Mouse (Mus musculus) layer of hippocampus, adult 2 months (tissue): ENCODE results near the gene Des. TPM values are rescaled to one million over a fixed set of nuclear protein-coding genes. Genes with fewer than 3 reads are reported as not detected.

Experiments used
- DNase-seq, 2 experiments: peaks; one replicate each; pipeline ENCODE4 v3.0.0; 2022; ENCODE audit warnings: low spot score in 2 of 2
- H3K27ac ChIP-seq: fragments of 200-600 bp; 2 replicates; pipeline ENCODE4 v1.8.1; 2022
- H3K4me3 ChIP-seq: fragments of 200-600 bp; 2 replicates; pipeline ENCODE4 v1.8.1; 2022; ENCODE audit warnings: mild to moderate bottlenecking
- CTCF ChIP-seq: fragments of 200-600 bp; conservative IDR thresholded peaks from 2 replicates; pipeline ENCODE4 v1.8.1; 2022; ENCODE audit warnings: antibody characterized with exemption, mild to moderate bottlenecking, moderate library complexity
- total RNA-seq, 2 experiments: library from RNA; stranded (reverse); gene quantifications; 2 replicates each; pipeline ENCODE4 v1.2.3; 2021

Des gene
- total RNA-seq, 2 experiments from 2014 or later: 0.88 to 1.00 TPM

DNA sequence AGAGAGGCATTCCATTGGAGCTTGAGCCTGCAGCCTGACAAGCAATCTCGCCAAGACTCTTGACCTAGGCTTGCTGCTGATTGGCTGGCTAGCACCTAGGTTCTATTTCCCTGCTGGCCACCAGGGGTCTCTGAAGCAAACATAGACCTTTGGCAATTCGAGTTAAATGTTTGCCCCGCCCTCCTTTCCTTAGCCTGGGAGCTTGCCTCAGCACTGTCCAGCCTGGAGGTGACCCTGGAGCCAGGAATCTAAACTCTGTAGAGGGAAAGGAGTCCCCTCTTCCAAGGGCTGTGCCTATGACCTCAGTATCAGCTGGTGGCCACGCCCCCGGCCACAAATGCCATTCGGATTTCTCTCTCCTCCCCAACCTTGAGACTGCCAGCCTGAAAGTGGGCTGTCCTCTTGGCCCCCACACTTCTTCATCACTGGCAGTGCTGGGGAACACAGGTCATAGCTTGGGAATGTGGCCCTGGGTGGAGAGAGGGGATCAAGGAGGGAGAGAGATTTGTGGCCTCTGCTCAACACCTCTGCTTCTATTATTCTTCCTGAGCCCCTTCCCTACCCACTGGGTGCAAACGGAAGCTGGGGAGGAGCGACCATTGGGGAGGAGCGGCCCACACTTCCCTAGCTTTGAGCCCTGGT, 38.8 kb downstream of the Des start:
- peak overlapping the region; percentile 73 for H3K27ac ChIP-seq
- no peak overlapping the region for H3K4me3 ChIP-seq
- TF ChIP-seq CTCF: peak; percentile 84
- peak in 1 of 2 experiments; percentile 56 for DNase-seq

DNA sequence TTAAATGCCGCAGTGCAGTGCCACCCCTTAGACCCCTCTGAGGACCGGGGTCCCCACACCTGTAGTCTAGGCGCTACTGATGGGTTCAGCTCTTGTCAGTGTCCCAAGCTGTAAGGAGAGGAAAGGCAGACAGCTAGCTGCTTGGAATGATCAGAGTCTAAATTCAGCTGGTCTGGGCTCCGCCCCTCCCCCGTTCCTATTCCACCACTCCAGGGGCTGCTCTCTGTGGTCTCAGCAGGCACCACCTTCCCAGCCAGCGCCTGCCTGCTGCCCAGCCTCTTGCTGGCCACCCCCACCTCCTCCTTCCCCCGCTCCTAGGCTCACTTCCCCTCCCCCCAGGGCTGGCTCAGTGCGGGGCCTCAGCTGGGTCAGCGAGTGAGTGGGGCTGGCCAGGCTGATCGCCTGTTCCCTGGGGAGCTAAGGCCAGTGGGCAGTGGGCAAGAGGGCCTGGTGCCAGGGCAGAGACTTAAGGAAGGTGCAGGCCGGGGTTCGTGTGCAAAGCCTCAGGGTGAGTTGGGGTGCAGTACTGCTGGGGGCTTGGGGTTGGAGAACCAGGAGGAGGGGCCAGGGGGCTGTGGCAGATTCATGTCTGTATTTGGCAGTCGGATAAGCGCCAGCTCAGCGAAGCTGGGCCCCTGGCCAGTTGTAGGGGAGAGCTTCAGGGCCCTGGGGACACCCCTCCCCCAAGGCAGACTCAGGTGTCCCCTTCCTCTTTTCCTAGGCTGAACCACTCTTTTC, 39.8 kb downstream of the Des start:
- no peak overlapping the region for H3K4me3 ChIP-seq
- TF ChIP-seq CTCF: no peak
- peak overlapping the region; percentile 73 for H3K27ac ChIP-seq
- DNase-seq: peak in 1 of 2 experiments; percentile 52

DNA sequence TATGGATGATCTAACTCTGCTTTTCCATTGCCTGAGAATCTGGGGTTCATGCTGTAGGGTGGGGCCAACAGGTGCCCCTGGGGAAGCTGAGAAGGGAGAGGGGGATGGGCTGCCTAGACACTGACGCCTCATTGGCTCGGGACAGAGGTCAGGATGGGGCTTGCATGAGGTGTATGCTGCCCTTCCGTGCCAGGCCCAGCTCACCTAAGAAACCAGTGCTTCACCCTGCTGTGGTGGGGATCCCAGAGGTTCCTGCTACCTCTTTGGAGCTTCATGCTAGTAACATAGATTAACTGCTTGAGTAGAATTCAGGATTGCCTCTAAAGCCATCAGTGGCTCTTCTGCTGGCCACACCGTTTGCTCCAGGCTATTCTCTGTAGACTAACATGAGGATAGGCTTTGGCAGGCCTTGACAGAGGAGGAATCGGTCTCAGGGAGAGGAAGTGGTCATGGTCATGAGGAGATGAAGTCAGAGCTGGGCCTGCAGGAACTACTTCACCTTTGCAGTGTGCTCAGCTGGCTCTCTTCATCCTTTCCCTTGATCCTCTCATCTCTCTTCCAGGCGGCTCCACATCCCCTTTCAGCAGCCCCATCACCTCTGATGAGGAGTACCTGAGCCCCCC, 40.5 kb downstream of the Des start:
- Histone ChIP-seq H3K27ac (peak overlapping the region; percentile 73; the same call in 1 of the 2 replicates), H3K4me3 (no peak overlapping the region)
- TF ChIP-seq CTCF: no peak
- DNase-seq: no peak

DNA sequence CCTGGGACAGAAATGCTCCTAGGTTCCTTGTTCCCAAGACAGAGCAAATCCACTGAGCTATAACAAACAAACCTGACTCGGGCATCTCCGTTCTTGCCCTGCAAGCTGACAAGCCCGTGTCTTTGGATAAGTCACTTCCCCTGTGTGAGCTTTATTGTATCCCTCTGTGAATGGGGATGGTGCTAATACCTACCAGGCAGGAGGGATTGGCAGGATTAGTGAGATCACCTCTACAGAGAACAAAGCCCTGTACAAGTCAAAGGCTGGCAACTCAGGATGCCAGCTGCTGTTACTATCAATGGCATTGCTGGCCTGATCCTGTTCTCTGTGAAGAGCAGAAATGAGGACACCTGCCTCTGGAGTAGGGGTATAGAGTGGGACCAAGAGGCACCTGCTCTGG, 45.4 kb downstream of the Des start:
- H3K27ac ChIP-seq: no peak overlapping the region
- no peak for TF ChIP-seq CTCF
- no peak overlapping the region for H3K4me3 ChIP-seq
- DNase-seq: no peak

DNA sequence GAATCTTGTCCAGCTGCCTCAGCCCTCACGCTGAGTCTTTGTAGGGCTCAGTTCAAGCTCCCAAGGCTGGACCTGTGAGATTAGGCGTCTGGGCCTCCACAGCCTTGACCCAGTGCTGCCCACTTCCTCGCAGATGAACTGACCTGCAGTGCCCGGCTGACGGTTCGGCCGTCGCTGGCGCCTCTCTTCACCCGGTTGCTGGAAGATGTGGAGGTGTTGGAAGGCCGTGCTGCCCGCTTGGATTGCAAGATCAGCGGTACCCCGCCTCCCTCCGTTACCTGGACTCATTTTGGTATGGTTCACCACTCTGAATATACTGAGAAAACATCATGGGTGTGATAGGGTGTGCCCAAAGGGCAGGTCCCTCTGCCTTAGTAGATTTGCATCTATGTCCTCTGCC, 46.0 kb downstream of the Des start:
- no peak overlapping the region for H3K4me3 ChIP-seq
- no peak for DNase-seq
- no peak for TF ChIP-seq CTCF
- H3K27ac ChIP-seq: no peak overlapping the region

DNA sequence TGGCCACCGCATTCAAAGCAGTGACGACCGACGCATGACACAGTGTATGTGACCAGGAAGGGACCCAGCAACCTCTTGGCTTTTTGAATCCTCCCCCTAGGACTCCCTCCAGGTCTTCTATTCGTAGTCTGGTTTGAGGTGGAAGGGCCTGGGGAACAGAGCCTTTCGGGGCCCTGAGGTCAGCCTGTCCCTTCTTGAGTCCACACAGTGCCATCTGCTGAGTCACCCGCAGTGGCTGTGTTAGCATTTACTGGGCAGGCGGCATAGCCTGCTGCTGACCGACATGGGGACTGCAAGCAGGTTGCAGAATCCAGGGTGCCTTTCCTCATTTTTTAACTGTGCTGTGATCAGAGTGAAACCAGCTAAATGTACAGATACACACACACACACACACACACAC, 46.9 kb downstream of the Des start:
- no peak for DNase-seq
- Histone ChIP-seq H3K27ac (no peak overlapping the region), H3K4me3 (no peak overlapping the region)
- no peak for TF ChIP-seq CTCF

DNA sequence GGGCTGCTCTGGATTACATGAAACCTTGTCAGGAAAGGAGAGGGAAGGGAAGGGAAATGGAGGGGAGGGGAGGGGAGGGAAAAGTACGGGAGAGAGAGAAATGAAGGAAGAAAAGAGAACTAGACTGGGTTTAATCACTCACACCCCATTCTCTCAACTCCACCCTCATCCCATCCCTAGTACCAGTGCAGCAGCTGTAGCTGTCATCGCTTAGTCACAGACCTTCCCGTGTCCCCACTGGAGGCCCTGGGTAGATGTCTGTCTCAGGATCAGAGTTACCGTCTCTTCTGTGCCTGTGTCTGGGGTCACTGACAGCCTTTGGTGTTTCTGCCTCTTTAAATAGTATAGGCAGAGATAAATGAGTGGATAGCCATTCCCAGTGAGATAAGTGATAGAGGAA, 48.1 kb downstream of the Des start:
- Histone ChIP-seq H3K27ac (no peak overlapping the region), H3K4me3 (no peak overlapping the region)

DNA sequence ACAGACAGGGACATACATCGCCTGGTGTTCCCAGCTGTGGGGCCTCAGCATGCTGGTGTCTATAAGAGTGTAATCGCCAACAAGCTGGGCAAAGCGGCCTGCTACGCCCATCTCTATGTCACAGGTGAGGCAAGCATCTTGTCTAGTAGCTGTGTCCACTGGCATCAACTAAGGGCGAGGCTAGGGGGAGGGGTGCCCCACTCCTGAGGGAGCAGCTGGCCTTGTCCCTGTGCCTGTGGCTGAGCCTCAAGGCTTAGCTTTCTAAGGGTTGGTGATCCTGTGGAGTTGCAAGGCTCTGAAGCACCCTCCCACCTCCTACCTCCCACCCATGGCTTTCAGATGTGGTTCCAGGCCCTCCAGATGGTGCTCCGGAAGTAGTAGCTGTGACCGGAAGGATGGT, 49.8 kb downstream of the Des start:
- no peak for TF ChIP-seq CTCF
- no peak overlapping the region for H3K27ac ChIP-seq
- no peak overlapping the region for H3K4me3 ChIP-seq
- DNase-seq: no peak

More for the DNA sequence above, 48.1 kb downstream of the Des start:
- no peak for TF ChIP-seq CTCF
- DNase-seq: no peak

DNA sequence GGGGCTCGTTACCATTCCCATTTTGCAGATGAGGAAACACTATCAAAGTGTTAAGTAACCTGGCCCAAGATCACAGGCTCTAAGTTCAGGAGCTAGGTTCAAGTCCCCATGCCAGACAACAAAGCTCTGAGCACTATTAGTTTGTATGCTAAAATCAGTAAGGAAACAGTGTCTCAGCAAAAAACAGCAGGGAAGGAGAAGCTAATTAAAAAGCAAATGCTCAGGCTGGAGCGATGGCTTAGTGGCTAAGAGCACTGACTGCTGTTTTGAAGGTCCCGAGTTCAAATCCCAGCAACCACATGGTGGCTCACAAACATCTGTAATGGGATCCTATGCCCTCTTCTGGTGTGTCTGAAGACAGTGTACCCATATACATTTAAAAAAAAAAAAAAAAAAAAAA, 52.1 kb downstream of the Des start:
- DNase-seq: no peak
- Histone ChIP-seq H3K4me3 (no peak overlapping the region), H3K27ac (no peak overlapping the region)
- TF ChIP-seq CTCF: no peak

DNA sequence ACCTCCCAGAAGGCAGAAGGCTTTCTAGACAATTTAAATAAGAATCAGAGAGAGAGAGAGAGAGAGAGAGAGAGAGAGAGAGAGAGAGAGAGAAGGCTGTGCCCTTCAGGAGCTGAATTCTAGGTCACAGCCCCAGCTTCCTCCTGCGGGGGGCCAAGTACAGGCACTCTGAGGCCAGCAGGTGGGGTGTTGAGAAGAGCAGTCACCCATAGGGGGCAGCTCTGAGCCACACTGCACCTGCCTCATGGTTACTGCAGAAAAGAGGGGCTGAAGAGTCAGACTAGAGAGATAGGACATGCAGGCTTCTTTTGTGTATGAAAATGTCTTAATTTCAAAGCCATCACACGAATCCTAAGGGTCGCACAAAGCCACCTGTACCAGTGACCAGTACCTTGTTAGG, 53.6 kb downstream of the Des start:
- no peak overlapping the region for H3K27ac ChIP-seq
- DNase-seq: peak in 1 of 2 experiments; percentile 50
- peak; percentile 83 for TF ChIP-seq CTCF
- no peak overlapping the region for H3K4me3 ChIP-seq

Other genes with a start within 250 kb of the Des start
- 1 to 10 TPM; 1.9 to 2.0 TPM for gene Nhej1, start 235.1 kb upstream of the Des start, total RNA-seq
- under 1 TPM in 1 of 2 experiments, not detected in 1; 0.23 TPM for gene Slc23a3, start 226.4 kb upstream of the Des start, total RNA-seq
- gene Cnppd1, start 217.6 kb upstream of the Des start, total RNA-seq: 10 to 100 TPM; 31.2 to 32.0 TPM
- gene Retreg2, start 217.6 kb upstream of the Des start, total RNA-seq: 100 to 1,000 TPM; 178 to 179 TPM
- gene Zfand2b, start 191.7 kb upstream of the Des start, total RNA-seq: 10 to 100 TPM; 31.9 to 41.8 TPM
- gene Abcb6, start 179.9 kb upstream of the Des start, total RNA-seq: 10 to 100 TPM; 26.9 to 31.4 TPM
- 10 to 100 TPM; 28.4 to 30.4 TPM for gene Ankzf1, start 168.2 kb upstream of the Des start, total RNA-seq
- 100 to 1,000 TPM; 106 to 113 TPM for gene Atg9a, start 168.1 kb upstream of the Des start, total RNA-seq
- 10 to 100 TPM; 16.9 to 17.7 TPM for gene Glb1l, start 149.5 kb upstream of the Des start, total RNA-seq
- gene Stk16, start 149.5 kb upstream of the Des start, total RNA-seq: 10 to 100 TPM; 88.6 to 93.7 TPM
- 100 to 1,000 TPM; 533 to 543 TPM for gene Tuba4a, start 140.5 kb upstream of the Des start, total RNA-seq
- gene A630095N17Rik, start 128.2 kb upstream of the Des start, total RNA-seq: not detected
- 10 to 100 TPM; 69.6 to 82.8 TPM for gene Dnajb2, start 123.9 kb upstream of the Des start, total RNA-seq
- 100 to 1,000 TPM; 395 to 416 TPM for gene Ptprn, start 95.8 kb upstream of the Des start, total RNA-seq
- gene Resp18, start 81.9 kb upstream of the Des start, total RNA-seq: 100 to 1,000 TPM in 1 of 2 experiments, 10 to 100 TPM in 1; 82.5 to 106 TPM
- gene Dnpep, start 42.3 kb upstream of the Des start, total RNA-seq: 10 to 100 TPM; 49.1 to 50.0 TPM
- gene Speg, start 15.0 kb downstream of the Des start, total RNA-seq: 100 to 1,000 TPM; 168 to 179 TPM
- 10 to 100 TPM; 72.9 to 76.0 TPM for gene Gmppa, start 75.6 kb downstream of the Des start, total RNA-seq
- 1 to 10 TPM; 5.5 to 7.1 TPM for gene Asic4, start 90.1 kb downstream of the Des start, total RNA-seq
- gene Chpf, start 119.0 kb downstream of the Des start, total RNA-seq: 10 to 100 TPM; 80.5 to 86.6 TPM
- 10 to 100 TPM; 64.0 to 65.4 TPM for gene Tmem198, start 119.2 kb downstream of the Des start, total RNA-seq
- 10 to 100 TPM; 20.6 to 25.9 TPM for gene Obsl1, start 146.1 kb downstream of the Des start, total RNA-seq
- gene Inha, start 146.7 kb downstream of the Des start, total RNA-seq: 10 to 100 TPM; 15.3 to 16.5 TPM
- 10 to 100 TPM; 25.6 to 27.4 TPM for gene Stk11ip, start 161.2 kb downstream of the Des start, total RNA-seq
- gene Slc4a3, start 185.9 kb downstream of the Des start, total RNA-seq: 100 to 1,000 TPM; 106 to 110 TPM